Mouse (Mus musculus): ENCODE results near the gene Alkal2. TPM values are rescaled to one million over a fixed set of nuclear protein-coding genes. Genes with fewer than 3 reads are reported as not detected.

The Alkal2 gene
- 0.17 TPM in 1 of 2 replicates, not detected in the other for polyA plus RNA-seq (2015; fragmentation: Nextera tagmentation; extraction: Ambion mirVana)

GRCm38 (mm10) chr12:30883986-30884621 lies at the start of gene Alkal2:
Gene Alkal2, plus strand, starts transcription at chr12:30884322.

GRCm38 (mm10) chr12:30911261-30912047 lies 27.3 kb downstream of the Alkal2 start, which contains the start of the genes Acp1 and Sh3yl1:
Gene Acp1, minus strand, starts transcription at chr12:30911589.
Gene Sh3yl1, plus strand, starts transcription at chr12:30911668.

Other genes with a start within 250 kb of the Alkal2 start
- gene Acp1, start 27.3 kb downstream of the Alkal2 start, polyA plus RNA-seq (2015; fragmentation: Nextera tagmentation; extraction: Ambion mirVana) = 309 and 334 TPM in 2 replicates
- 22.7 and 24.4 TPM in 2 replicates for gene Sh3yl1, start 27.3 kb downstream of the Alkal2 start, polyA plus RNA-seq (2015; fragmentation: Nextera tagmentation; extraction: Ambion mirVana)
- gene Fam110c, start 189.5 kb downstream of the Alkal2 start, polyA plus RNA-seq (2015; fragmentation: Nextera tagmentation; extraction: Ambion mirVana) = 2.6 and 2.7 TPM in 2 replicates

Data from spleen, postnatal 0 days (tissue).